Mouse (Mus musculus) 416B (cell line): ENCODE results near the gene Tex36.

Experiments
- DNase-seq: peaks from one replicate; pipeline ENCODE4 v3.0.0; 2011; ENCODE audit warnings: low read depth

Tex36 gene

DNA sequence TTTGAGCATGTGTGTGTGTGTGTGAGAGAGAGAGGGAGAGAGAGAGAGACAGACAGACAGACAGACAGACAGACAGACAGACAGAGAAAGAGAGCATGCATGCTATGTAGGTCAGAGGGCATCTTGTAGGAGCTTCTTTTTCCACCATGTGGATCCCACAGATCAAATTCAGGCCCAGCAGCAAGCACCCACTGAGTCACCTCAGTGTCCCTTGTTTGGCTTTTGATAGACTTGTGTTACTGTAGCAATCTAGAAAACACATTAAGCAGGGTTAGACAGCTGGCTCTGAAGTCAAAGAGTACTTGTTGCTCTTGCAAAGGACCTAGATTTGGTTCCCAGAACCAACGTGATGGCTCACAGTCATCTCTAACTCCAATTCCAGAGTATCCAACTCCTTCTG is 10.2 kb downstream of the Tex36 start:
- no peak for DNase-seq

DNA sequence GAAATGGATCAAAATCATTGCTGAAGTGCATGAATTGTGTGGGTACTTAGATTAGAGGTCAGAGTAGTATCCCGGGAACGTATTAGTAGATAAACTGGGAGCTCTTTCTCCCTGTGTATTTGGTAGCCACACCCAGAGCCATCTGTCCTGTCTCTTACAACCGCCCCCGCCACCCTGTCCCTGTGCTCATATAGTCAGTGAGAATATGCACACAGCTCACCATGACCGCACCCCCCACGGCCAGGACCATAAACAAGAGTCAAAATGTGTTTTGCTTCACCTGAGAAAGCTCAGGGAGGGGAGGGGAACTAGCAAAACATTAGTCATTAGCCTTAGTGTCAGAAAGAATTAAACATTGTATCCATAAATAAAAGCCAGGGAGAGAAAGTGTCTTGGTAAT is 18.7 kb downstream of the Tex36 start:
- no peak for DNase-seq

DNA sequence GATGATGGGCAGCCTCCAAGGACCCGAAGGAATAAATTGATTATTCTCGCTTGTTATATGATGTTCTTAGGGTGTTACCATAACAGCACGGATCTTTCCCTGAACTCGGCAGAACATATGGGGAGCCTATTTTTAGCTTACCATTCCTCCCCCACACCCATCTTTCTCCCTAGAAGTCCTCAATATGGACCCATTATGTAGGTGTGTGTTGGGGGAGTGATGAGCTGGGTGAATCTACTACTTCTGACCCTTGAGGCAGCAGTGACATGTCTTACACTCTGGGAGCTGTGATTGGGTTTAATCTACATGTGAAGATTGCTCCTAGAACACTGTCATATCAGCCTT is 21.7 kb downstream of the Tex36 start:
- no peak for DNase-seq

DNA sequence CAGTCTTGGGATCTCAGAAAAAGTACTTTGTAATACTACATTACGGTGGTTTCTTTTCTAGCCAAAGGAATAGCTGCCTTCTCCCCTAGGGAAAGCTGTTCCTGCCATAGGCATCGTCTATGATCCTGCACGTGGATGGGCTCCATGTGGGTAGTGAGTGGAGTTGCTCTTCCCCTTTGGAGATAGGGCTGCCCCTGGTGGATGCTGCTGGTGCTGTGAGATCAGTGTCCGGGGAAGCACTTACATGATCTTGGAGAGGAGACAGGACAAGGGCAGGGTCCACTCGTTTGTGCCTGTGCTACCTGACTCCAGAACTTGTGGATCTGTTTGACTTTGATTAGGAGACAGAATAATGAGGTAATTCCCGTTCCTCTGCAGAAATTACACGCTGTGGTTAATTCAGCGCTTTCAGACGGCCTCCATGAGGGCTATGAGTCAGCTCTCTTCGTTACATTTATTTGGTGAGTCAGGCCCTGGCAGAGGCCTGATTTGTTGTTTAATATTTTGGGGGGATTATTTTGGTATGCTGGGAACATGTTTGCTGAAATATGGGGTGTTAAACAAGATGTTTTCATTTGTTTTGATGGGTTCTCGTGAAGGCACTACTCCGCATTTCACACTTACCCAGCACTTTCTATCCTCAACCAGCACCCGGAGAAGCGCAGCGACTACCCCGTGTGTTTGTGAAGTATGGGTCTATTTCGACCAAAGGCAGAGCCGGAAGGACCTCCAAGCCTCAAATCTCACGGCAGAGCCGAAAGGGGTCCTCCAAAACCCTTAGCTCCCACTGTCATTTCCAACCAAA is 22.3 kb downstream of the Tex36 start:
- DNase-seq = peak; percentile 26

DNA sequence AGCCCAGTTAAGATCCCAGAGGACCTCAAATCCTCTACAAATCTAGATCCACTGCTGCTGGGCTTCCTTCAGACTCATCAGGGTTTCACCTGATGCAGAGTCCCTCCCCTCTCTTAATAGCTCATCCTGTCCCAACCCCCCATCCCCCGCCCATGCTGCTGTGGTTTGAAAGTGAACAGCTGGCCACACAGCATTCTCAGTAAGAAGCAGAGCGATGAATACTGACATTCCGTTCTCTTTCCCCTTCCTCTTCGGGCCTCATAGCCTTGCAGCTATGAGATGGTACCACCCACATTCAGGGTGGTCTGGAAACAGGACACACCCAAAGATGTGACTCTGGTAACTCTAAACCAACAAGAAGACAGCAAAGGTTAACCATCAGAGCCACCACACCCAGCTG is 25.1 kb downstream of the Tex36 start:
- DNase-seq = no peak

DNA sequence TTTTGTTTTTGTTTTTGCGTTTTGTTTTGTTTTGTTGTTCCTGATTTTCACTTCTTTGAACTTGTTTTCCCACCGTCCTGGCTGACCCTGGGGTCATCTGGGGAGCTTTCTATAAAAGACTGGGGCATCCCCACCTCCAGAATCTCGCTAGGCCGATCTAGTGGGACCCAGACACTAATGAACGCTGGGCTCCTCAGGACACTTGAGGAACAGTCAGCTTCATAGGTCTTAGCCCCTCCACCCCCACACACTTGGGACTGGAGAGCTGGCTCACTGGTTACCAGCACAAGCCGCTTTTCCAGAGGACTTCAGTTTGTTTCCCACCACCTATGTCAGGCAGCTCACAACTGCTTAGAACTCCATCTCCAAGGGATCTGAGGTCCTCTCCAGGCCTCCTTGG is 25.7 kb downstream of the Tex36 start:
- DNase-seq = no peak

DNA sequence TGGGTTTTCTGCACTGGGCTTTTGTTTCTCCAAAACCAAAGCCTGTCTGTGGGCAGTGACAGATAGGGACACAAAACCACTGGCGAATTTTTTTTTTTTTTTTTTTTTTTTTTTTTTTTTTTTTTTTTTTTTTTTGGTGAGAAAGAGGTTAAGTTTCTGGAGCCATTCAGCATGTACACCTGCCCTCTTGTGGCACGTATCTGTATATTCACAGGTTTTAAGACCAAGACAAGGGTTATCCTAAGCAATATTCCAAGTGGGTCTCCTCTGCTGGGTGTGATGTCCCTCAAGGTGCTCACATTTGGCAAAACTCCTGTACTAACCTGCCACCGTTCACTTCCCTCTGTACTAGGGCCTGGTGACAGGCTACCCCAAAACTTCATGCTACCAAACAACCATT is 30.0 kb downstream of the Tex36 start:
- peak; percentile 23 for DNase-seq

DNA sequence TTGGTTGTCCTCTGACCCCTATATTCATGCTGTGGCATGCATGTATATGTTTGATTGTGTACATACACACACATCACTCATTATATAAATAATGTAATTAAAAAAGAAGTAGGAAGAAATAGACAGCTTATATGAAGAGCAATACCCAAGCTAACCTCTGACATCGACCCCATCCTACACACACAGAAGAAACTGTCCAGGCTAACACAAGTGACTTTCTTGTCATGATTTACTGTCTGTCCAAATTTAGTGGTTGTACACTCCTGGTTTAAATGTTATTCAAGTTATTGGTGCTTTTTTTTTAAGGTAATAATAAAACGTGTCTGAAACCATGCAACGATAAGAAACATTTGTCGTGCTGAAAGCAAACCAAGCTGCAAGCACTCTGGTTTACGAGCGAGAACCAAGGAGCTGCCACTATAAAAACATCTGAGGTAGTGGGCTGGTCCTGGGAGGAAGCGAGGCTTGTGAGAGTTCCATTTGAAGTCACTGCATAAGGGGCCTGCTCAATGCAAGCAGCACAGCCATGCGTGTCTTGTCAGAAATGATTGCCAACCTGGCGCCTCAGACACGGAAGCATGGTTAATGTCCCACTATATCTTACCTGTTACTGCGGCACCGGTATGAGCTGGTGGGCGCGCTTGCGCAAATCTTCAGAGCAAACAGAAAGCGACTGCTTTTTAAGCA is 32.6 kb downstream of the Tex36 start:
- no peak for DNase-seq

DNA sequence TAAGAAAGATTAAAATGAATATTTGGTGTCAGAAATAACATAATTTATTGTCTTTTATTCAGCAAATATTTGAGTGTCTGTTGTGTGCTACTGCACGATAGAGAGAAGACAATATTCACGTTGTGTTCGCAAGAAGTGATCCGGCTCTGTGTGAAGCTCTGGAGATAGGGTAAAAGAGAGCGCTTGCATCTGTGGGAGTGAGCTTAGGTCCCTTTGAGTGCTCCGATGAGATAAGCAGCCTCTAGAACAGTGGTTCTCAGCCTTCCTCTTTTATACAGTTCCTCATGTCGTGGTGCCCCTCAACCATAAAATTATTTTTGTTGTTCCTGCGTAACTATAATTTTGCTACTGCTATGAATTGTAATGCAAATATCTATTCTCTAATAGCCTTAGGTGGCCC is 37.4 kb downstream of the Tex36 start:
- no peak for DNase-seq

DNA sequence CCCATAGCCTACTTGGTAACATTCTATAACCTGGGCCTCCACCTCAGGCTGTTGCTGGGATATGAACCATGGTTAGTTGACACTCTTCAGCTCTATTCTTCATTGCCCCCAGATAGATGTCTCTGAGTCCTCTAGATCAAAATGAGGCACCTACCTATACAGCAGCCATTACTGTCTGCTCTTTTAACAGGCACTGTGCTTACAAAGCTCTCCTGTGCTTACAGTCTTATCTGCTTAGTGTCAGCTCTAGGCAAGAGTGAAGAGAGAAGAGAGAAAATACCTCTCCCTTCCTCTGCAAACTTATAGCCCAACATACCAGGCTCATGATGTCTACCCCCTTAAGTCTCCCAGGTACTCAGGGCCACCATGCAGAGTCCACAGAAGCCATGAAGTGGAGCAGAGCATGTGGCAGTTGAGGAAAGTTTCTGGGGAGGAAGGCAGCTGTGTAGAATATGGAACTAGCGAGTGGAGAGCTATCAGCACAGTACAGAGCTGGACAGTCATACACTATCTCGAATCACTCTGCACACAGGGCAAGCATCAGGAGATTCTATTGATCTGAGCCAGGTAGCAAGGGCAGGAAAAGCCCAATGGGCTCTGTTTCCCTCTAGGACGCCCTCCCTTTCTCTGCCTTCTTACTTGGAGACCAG is 38.7 kb downstream of the Tex36 start:
- DNase-seq = no peak

DNA sequence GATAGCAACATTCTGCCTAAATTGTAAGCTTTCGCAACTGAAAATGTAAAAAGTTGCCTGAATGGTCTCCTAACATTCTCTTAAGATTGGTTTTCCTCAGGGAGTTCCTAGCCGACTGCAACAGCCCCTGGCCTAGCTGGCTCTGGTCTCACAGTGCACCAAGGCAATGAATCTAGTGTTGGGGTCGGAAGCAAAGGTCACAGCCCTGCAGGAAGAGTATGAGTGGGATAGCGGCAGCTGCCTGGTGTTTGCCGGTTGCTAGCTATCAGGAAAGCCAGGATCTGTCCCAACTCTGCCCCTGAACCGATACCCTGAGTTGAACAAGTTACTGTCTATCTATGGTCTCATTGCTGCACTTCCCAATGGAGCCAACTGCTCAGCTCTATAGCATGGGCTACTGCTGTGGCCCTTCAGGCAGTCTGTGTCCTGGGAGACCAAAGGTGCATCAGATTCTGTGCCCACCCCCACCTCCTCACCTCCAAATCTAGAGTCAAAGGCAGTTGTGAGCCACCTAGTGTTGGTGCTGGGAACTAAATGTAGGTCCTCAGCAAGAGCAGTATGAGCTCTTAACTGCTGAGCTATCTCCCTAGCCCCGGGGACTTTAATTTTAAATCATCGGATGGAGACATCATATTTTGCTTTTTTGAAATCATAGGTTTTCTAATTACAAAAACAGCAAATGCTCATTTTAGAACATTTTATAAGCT is 46.0 kb downstream of the Tex36 start:
- peak; percentile 3 for DNase-seq

DNA sequence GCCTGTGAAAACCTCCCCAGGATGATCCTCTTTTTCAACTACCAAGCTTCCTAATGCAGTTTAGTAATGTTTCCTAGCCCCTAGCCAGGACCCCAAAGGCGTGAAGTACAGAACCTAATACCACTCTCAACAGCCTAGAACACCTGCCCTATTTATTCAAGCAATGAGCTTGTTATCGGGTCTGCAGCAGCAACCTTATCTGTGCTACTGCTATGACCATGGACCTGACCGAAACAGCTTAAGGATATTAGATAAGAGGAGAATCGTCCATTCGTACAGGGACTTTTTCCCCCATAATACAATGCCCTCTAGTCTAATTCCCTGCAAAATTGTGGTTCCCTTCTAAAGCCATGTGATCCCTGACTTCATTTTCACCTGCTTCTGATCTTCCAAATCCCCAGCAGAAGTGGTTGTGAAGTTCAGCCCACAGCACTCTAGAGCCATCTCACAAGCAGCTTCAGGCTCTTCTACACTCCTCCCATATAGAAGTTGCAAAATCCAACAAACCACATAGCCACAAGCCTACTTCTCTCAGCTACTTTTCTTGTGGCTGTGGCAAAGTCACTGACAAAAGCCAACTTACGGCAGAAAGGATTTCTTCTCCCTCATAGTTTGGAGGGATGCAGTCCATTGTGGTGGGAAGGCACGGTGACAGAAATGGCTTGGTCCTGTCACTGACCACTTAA is 49.5 kb downstream of the Tex36 start:
- DNase-seq = peak; percentile 22

DNA sequence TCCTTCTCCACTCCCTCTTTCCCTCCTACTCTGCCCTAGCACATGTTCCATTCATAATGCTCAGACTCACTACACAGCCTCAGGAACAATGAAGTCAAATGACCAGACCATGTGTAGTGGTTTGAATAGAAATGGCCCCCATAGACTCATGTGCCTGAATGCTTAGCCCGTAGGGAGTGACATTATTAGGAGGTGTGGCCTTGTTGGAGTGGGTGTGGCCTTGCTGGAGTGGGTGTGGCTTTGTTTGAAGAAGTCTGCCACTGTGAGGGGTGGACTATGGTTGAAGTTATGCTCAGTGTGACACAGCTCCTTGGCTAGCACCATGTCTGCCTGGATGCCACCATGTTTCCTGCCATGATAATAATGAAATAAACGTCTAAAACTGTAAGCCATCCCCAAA is 51.0 kb downstream of the Tex36 start:
- no peak for DNase-seq

DNA sequence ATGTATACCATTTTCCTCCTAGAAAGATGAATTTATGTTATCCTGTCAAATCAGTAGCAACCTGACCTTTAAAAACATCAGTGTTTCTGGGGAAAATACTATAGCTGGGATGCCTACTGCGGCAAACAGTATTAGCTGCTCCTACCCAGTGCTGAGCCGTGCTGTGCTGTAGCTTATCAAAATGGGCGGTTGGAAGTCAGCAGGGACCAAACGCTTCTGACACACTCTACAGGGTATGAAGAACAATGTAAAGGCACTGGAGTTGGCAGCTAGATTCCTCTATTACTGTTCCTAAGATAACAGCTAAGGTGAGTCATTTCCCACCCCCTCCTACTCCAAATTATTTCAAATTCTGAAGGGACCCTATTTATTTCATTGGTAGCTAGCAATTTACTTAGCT is 53.5 kb downstream of the Tex36 start:
- DNase-seq = no peak

DNA sequence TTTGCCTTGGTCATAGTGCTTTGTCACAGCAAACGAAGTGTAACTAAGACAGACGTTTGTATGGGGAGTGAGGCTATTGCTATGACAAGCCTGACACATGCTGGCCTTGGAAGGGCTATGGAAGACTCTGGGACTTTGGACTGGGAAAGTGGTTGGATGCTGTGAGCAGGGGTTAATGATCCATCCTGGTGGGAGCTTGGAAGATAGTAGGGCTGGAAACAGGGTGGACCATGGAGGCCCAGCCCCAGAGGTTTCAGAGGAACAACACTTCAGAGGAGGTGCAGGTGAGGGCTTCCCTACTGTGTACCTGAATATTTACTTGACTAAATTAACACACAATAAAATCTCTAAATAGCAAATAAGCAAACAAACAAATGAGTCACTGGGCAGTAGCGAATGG is 56.3 kb downstream of the Tex36 start:
- no peak for DNase-seq

DNA sequence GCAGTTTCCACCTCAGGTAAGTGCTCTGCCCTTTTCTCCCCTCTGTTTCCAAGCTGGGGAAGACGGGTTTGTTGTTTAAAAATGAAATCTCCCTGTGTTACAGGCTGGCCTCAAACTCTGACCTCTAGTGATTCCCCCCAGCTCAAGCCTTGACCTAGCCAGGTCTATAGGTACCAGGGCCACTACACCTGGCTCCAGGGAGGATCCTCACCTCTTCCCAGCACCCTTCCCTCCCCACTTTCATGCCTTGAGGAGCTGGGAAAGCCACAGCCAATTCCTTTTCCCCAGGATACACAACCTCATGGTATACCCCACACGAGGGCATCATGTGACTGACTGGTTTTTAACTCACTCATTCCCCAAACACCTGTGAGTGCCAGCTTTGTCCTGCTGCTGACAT is 57.0 kb downstream of the Tex36 start:
- no peak for DNase-seq

DNA sequence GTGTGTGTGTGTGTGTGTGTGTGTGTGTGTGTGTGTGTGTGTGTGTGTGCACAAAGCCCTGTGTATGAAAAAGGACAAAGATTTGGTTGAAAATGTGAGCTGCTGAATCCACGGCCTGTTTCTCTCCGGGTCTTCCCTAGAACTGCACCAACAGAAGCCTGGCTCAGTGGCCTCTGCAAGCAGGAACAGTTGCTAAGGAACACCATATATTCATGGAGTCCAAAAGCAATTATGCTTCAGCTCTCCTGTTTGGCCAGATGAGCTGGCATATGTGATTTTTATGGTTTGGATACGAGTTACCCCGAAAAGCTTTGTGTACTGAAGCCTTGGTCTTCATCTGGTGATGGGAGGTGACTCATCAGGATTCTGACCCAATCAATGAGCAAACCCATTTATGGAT is 58.8 kb downstream of the Tex36 start:
- DNase-seq = no peak

DNA sequence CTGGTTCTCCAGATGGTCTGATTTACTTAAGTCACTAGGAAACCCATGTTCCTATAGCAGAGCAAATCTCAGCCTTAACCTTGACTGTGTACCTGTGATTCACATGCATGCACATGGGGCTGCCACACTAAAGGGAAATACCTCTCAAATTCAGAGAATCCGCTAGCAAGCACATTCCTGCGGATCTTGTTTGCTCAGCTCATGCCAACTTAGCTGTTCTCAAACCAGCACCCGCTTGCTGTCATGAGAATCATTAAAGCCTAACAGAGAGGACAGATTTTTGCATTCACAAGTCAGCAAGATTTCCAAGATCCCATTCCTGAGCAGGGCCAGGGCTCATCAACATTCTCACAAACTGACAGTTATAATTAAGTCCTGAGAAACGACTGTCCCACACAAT is 64.6 kb downstream of the Tex36 start:
- DNase-seq = no peak
